Mouse (Mus musculus) testis, adult 2 months (tissue): ENCODE measurements at regions not wholly inside any gene's neighbourhood (a gene's known extent, or its start where the extent isn't known, plus 50 kb on each side); places are given as distances from the start of the nearest gene placed in this dataset.

Experiments
- H3K27ac ChIP-seq: fragments of 200-500 bp; 2 replicates; pipeline ENCODE4 v1.5.1; 2012; ENCODE audit warnings: low read depth, low read length; ENCODE audit not compliant: control insufficient read depth, insufficient read depth
- H3K27me3 ChIP-seq: fragments of 200-500 bp; 2 replicates; pipeline ENCODE4 v1.6.1; 2012; ENCODE audit warnings: mild to moderate bottlenecking, low read length, moderate library complexity; ENCODE audit not compliant: control insufficient read depth, insufficient read depth
- H3K36me3 ChIP-seq: fragments of 200-500 bp; 2 replicates; pipeline ENCODE4 v1.6.1; 2012; ENCODE audit warnings: mild to moderate bottlenecking, low read length; ENCODE audit not compliant: control insufficient read depth, insufficient read depth
- H3K4me1 ChIP-seq: fragments of 200-500 bp; 2 replicates; pipeline ENCODE4 v1.6.1; 2012; ENCODE audit warnings: low read length; ENCODE audit not compliant: control insufficient read depth, insufficient read depth
- H3K4me3 ChIP-seq: fragments of 200-500 bp; 2 replicates; pipeline ENCODE4 v1.5.1; 2012; ENCODE audit warnings: low read depth, mild to moderate bottlenecking, low read length, moderate library complexity, mixed read lengths; ENCODE audit not compliant: control insufficient read depth
- CTCF ChIP-seq: fragments of 200-500 bp; IDR thresholded peaks from 2 replicates; pipeline ENCODE4 v1.5.1; 2012; ENCODE audit warnings: low read depth, mild to moderate bottlenecking, inconsistent platforms, low read length, moderate library complexity; ENCODE audit not compliant: control insufficient read depth, insufficient read depth, insufficient replicate concordance
- POLR2A ChIP-seq: fragments of 200-500 bp; IDR thresholded peaks from 2 replicates; pipeline ENCODE4 v1.6.1; 2012; ENCODE audit warnings: low read depth, mild to moderate bottlenecking, inconsistent platforms, low read length, moderate library complexity; ENCODE audit not compliant: control insufficient read depth

DNA sequence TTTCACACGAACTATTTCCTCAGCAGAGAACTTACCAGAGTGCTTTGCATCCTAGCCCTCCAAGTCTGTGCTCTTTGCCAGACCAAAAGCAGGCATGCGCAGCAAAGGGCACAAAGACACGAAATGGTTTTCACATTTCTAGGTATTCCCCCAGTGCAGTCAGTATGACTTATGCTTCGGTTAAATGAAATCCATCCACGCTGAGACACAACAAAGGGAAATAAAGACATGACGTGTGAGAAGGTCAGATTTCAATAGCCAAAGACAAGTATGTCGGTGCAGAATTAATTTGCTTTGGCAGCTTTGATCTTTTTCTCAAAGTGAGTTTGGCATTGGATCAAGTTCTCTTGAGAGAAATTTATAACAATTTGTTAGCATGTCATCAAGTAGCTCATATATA is 417.9 kb upstream of the Actbl2 start:
- Histone ChIP-seq H3K27me3 (no peaks in the 10 kb centered on the region), H3K27ac (no peak overlapping the region), H3K36me3 (no peaks in the 10 kb centered on the region), H3K4me1 (no peaks in the 10 kb centered on the region), H3K4me3 (no peak overlapping the region)
- TF ChIP-seq CTCF (no peak), POLR2A (no peak)

DNA sequence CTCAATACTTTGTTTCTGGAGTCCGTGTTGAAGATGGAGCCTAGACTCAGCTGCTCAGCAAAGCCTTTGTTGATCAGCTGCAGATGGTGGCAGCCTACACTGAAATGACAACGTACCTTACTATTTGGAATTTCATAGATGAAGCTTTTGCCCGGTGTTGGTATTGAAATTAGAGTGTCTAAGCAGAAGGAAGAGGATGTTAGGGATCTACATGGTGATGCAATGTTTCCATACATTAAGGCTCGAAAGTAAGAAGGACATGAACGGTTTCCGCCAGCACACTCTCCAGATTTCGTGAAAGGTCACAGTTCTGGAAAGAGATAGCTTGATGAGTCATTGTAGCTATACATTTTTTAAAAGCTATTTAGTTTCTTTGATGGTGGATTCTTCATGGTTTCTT is 412.9 kb upstream of the Actbl2 start:
- H3K4me3 ChIP-seq, result no peak overlapping the region
- H3K27ac ChIP-seq, result no peak overlapping the region
- TF ChIP-seq CTCF, result no peak
- no peak for TF ChIP-seq POLR2A
- no peaks in the 10 kb centered on the region for H3K4me1 ChIP-seq
- H3K27me3 ChIP-seq, result no peaks in the 10 kb centered on the region
- no peaks in the 10 kb centered on the region for H3K36me3 ChIP-seq

DNA sequence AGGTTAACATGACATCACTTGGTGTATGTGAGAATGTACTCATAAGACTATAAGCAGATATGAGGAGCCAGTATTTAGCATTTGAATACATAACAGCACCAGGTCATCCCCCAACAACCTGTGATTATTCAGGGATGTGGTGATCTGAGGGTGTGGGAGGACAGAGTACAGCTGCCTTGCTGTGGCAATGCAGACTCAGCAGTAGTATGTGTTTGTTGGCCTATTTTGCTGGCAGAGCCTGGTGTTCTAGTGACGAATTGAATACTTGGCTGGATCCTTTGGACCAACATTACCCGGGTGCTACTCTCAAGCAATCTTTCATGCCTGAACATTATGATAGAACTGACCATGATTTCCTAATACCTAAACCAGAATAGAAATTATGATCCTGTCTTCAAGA is 409.1 kb upstream of the Actbl2 start:
- Histone ChIP-seq H3K36me3 (no peaks in the 10 kb centered on the region), H3K27me3 (no peaks in the 10 kb centered on the region), H3K27ac (no peak overlapping the region), H3K4me1 (no peaks in the 10 kb centered on the region), H3K4me3 (no peak overlapping the region)
- TF ChIP-seq CTCF, result no peak

- H3K36me3 ChIP-seq, result no peaks in the 10 kb centered on the region
- H3K27me3 ChIP-seq, result no peaks in the 10 kb centered on the region
- TF ChIP-seq CTCF (no peak), POLR2A (no peak)
- no peak overlapping the region for H3K4me3 ChIP-seq
- H3K27ac ChIP-seq, result no peak overlapping the region
- H3K4me1 ChIP-seq, result no peaks in the 10 kb centered on the region
Measured at GRCm38 (mm10) chr13:110852996-110853727, 401.7 kb upstream of the Actbl2 start.

DNA sequence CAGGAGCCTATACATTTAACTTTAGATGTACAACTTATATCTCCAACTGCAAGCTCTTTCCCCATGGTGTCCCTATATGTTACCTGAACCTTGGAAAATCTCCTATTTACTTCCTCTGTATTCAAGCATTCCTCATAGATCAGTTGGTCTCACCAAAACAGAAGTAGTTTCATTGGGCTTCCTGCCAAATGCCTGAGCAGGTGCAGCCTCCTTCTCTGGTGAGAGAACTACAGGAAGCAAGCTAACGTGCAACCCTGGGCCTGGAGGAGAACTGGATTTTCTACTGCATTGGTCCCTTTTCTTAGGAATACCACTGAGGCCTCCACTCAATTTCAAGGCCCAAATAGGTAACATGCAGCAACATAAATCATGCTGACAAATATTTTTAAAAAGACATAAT is 400.6 kb upstream of the Actbl2 start:
- Histone ChIP-seq H3K36me3 (no peaks in the 10 kb centered on the region), H3K4me1 (no peaks in the 10 kb centered on the region), H3K4me3 (no peak overlapping the region), H3K27me3 (no peaks in the 10 kb centered on the region), H3K27ac (no peak overlapping the region)
- TF ChIP-seq CTCF, result no peak
- TF ChIP-seq POLR2A, result no peak

DNA sequence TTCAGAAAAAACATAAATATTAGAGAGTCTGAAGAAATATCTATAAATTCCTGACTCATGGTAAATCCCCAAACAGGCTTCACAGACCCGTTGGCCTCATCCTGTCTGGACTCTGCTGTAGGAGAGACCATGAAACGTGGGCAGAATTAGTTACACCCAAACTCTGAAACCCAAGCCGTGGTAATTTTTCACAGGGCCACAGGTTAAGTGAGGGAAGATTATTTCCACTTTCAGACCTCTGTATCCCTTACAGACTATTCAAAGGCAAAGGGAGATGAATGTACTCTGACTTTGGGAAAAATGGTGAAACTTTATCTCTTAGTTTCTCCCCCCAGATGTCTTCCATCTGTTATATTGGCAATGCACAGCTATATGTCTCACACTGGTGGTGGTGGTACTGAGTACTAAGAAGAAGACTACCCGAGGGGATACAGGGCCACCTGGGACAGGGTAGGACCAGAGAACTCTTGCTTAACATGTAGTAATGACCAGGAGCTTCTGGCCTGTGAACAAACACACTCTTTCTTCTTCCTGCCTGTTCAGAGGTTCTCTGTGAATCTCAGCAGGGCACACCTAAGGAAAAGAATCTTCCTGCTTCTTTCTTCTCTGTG is 388.8 kb upstream of the Actbl2 start:
- TF ChIP-seq POLR2A (no peak), CTCF (no peak)
- no peak overlapping the region for H3K27ac ChIP-seq
- H3K27me3 ChIP-seq, result no peaks in the 10 kb centered on the region
- H3K4me3 ChIP-seq, result no peak overlapping the region
- no peaks in the 10 kb centered on the region for H3K4me1 ChIP-seq
- no peaks in the 10 kb centered on the region for H3K36me3 ChIP-seq

DNA sequence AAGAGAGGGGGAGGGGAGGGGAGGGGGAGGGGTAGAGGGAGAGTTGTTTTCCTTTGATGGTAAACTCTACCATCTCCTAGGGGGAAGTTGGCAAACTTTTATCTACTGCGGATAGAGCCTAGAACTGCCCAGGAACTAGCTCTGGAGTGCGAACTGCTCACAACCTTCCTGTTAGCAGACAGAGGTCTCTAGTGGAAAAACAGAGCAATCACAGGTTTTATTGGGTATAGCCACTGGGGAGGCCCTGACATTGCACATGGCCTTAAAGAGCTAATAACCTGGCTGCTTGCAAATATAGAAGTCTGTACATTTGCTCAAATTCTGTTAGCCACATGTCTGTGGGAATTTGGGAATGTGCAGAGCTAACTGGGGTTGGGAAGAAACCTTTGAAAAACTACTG is 388.1 kb upstream of the Actbl2 start:
- no peak overlapping the region for H3K27ac ChIP-seq
- no peaks in the 10 kb centered on the region for H3K4me1 ChIP-seq
- H3K36me3 ChIP-seq, result no peaks in the 10 kb centered on the region
- no peaks in the 10 kb centered on the region for H3K27me3 ChIP-seq
- TF ChIP-seq POLR2A (no peak), CTCF (no peak)
- H3K4me3 ChIP-seq, result no peak overlapping the region

DNA sequence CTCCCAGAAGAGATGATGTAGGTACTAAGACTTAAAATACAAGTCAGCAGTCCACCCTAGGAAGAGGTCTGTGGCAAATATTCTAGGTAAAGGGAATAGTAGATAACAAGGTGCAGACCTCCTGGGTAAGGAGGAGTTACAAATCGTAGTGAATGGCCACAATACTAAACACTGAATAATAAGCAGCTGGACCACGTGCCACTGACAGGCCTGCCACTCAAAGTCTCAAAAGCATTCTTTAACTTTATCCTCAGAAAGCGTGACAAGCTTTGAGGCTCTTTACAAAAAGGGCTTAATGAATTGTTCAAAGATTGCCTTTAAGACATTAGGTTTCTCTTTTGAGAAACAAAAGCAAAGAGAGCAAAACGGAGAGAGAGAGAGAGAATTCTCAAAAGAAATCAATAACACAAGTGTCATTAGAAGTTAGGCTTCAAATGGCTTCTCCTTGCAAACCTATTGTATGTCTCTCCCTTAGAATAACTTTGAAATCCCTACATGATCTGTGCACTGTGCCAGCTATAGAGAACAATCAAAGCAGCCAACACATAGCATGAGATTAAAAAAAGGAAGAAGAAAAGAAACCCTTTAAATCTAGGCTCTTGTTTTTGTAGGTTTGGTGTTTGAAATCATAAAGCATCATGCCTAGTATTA is 383.6 kb upstream of the Actbl2 start:
- H3K27ac ChIP-seq, result no peak overlapping the region
- no peaks in the 10 kb centered on the region for H3K4me1 ChIP-seq
- no peaks in the 10 kb centered on the region for H3K36me3 ChIP-seq
- TF ChIP-seq CTCF (no peak), POLR2A (no peak)
- H3K27me3 ChIP-seq, result no peaks in the 10 kb centered on the region
- no peak overlapping the region for H3K4me3 ChIP-seq
